Mouse (Mus musculus) urinary bladder, adult 2 months (tissue): Measurements from ENCODE around the gene Ppil4. TPM values are rescaled to one million over a fixed set of nuclear protein-coding genes. Genes with fewer than 3 reads are reported as not detected.

ENCODE experiments used
- DNase-seq: peaks from one replicate; pipeline ENCODE4 v3.0.0; 2022; ENCODE audit warnings: low spot score
- polyA plus RNA-seq: library from polyadenylated mRNA; depleted of rRNA; stranded (reverse); fragments of >200 nt; gene quantifications from 2 replicates; pipeline ENCODE4 v1.2.3, GENCODE M21; 2012; rRNA removed

Ppil4 gene
- polyA plus RNA-seq, 1 experiment = 14.8 TPM

DNA sequence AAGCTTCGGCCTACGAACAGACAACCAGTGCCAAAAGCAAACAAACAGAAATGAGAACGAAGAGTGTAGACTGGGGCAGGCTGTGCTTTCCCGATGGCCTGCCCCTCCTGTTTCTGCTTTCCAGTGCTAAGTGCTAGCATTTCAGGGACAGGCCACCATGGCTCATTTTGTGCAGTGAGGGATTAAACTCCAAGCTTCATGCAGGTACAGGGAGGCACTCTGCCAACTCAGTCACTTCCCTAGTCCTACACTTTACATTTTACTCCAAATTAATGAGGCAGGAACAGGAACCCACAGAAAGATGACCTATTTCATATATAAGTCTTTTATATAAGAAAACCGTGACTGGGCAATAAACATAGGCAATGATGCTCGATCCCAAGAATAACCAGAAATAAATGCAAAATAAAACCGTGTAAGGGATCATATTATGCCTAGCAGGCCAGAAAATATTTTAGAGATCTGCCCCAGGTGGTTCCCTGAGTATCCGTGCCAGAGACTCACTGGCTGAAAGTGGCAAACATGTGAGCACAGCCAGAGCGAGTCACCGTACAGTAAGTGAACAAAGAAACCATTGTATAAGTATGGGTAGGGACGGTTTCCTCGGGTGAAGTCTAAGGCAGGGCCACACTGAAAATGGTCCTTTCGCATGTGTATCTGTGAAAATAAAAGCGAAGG lies 68.7 kb downstream of the Ppil4 start:
- no peak for DNase-seq

DNA sequence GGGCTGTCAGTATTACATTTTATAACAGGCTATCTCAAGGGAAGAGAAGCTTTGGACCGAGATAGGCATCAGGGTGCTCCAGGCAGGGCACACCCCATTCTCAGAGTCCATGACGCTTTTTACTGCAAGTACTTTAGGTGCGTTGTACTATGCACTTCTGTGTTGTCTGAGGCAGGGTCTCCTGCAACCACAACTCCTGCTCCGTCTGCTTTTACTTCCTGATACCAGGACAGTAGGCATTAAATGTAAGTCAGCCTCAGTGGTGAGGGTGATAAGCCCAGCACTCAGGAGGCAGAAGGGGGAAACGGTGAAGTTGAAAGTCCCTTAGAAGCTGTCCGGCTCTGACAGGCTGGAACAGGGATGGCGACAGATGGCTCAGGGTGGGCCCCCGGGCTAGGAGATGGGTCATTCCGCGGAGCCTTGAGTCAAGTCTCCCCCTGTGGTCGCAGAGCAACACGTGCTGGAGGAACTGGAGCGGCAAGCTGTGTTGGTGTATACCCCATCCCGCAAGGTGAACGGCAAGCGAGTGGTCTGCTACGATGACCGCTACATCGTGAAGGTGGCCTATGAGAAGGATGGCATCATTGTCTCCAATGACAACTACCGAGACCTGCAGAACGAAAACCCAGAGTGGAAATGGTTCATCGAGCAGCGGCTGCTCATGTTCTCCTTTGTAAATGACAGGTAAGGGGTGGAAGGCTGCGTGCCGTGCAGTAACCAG lies 69.4 kb downstream of the Ppil4 start:
- DNase-seq = no peak

DNA sequence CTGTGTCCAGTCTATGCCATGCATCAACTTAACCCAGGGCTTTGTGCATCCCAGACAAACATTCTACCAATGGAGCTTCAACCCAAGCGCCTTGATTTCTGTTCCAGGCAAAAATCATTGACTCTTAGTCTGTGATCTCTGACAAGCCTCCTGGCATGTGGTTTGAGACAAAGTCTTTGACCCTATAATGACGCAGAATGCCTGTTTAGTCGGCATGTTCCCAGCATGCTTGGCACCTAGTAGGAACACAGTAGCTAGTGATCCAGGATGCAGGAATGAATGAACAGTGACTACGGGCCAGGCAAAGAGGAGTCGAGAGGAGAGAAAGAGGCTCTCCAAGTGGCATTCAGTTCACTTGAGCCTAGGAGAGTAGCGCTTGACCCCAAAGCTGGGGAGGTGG lies 70.7 kb downstream of the Ppil4 start:
- DNase-seq = no peak

DNA sequence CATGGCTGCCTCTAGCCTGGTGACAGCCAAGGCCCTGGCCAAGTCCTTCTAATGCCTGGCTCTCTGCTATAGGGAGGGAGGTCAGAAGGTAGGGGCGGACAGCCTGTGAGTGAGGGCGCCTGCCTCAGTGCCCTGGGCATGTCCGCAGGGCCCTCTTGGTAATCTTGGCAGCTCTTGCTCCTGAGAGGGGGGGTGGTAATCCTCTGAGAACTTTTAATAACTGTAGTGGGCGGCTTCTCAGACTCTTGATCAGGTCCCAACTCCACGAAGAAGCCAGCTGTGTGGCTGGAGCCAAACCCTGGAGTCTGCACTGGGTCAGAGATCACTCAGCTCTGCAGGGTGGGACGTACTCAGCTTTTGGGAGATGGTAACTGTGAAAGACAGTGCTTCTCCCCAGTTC lies 71.5 kb downstream of the Ppil4 start:
- no peak for DNase-seq

DNA sequence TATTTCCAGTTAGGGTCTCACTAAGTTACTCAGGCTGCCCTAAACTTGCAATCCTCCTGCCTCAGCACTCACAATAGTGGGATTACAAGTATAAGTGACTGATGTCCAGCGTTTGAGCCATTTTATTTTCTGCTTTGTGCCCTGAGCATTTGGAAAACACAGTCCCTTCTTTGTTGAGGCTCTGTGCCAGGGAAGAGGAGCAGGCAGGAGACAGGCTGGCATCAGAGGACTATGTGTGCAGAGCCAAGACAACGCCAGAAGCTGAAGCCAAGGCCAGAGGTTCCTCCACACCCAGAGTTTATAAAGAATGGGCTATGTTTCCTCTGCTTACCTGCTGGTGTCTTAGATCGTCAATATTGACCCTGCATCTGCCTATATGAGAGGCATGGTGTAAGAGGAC lies 72.1 kb downstream of the Ppil4 start:
- DNase-seq = no peak

DNA sequence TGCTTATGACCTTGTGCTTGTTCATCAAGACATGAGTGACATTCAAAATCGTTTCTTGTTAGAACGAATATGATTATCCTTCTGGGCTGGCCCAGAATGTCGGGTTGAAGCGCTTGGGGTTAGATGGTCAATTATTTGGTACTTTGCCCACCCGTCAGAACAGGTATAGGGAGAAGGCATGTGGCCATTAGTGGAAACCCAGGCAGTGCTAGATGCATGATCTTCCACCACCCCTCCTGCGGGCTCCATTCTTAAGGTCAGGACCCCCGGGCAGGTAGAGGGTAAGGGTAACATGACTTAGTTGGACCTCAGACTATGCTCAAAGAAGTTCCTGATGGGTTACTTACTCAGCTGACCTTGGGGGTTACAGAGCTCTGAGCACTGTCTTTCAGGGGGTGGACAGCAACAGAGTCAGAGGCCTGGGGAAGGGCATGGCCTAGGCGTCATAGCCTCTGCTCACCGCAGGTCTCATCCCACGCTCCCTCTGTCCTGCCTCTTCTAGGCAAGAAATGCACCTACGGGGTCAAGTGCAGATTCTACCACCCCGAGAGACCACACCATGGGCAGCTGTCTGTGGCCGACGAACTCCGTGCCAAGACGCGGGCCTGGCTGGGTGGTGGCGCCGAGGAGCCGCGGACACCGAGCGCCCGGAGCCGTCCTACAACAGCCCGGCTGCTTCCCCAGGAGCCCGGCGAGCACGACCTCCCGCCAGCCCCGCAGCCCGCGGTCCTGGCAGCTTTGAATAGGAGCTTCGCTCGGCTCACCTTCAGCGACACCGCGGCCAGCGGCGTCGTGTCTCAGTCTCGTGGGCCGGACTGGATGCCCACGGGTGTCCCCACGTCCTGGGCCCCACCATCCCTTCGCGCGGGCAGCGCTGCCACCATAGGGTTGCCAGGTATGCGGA lies 74.3 kb downstream of the Ppil4 start:
- DNase-seq = no peak

DNA sequence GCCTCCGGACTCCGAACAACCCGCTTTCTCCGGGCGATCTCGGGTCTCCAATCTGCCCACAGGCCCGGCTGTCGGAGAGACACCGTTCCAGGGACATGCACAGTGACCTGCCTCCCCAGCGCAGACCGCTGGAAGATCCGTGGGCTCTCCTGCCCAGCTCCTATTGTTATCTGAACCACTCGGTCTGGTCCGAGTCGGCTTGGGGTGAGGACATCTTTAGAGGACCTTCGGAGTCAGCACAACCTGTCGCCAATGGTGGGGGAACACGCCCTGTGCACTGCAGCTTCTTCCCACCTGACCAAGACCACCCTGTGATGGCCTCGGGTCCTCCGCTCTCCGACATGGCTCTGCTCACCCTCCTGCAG lies 75.0 kb downstream of the Ppil4 start:
- no peak for DNase-seq

DNA sequence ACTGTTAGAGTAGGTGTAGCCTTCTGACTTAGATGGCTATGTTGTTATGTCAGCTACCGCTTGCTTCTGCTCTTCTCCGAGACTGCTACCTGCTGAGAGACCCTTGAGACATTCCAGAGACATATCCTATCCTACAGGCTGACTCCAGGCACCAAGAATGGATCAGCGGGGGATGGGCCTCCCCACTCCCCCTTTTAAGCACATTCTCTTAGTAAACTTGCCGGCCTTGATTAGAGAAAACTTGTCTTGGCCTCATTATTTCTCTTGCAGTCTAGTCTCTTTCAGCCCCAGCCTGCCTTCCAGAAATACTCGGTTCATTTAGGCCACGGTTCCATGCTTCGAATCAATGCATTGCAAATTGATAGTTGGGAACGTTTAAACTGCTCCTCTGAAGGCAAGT lies 77.1 kb downstream of the Ppil4 start:
- DNase-seq = no peak

DNA sequence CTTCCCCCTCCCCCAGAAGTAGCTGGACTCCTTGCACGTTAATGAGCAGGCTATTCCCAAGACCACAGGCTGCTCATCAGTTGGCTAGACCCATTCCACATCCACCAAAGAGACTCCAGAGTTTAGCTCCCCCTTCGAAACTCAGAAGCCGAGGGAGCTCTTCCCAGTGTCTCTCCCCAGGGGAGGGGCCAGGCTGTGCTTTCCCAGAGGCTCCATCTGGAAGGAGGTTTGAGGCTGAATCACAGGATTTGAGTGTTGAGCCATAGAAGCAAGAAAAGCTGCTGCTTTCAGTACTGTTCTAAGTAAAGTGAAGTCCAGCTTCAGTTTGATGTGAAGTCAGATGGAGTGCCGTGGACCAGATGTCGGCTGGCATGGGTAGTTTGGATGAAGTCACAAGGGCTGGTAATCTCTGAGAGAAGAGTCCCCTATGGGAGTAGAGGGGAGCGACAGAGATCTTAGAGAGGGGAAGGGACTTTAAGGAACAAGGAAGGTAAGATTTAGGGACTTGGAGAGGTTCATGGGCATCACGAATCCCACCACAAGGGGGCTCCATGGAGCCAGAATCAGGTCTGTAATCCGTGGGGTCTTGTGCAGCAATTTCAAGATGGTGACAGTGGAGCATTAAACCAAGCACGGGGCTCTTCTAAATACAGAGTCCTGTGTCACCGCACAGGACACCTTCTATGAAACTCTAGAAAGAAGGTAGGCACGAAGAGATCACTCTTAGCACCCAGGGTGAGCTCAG lies 78.1 kb downstream of the Ppil4 start:
- no peak for DNase-seq

DNA sequence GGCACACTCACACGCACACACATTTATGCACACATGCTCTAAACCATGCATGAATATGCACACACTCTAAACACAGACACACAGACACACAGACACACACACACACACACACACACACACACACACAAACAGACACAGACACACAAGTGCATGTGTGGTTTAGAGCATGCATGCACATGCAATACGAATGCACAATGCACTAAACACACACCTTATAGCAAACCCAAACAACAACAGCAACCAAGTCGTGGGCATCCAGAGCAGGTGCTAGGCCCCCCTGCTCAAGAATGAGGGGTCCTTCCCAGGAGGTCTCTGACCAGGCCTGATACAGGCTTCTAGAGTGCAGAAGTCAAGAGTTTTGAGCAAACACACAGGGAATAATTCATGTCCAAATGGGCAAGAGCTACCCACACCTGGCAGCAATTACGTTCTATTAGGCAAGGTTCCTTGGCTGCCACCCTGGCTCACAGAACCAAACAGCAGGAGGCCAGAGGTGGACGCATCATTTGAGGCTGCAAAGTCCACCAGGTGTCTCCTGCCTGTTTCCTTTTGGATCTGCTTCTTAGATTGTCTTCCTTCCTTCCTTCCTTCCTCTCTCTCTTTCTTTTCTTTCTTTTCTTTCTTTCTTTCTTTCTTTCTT lies 78.8 kb downstream of the Ppil4 start:
- no peak for DNase-seq

Other genes starting within 250 kb of the Ppil4 start
- 2.7 and 3.2 TPM in 2 replicates for gene Lrp11, start 203.1 kb upstream of the Ppil4 start, polyA plus RNA-seq
- 10.2 and 12.4 TPM in 2 replicates for gene Nup43, start 125.4 kb upstream of the Ppil4 start, polyA plus RNA-seq
- 61.0 and 67.5 TPM in 2 replicates for gene Pcmt1, start 111.8 kb upstream of the Ppil4 start, polyA plus RNA-seq
- 17.4 and 17.6 TPM in 2 replicates for gene Lats1, start 111.7 kb upstream of the Ppil4 start, polyA plus RNA-seq
- 16.2 and 19.4 TPM in 2 replicates for gene Katna1, start 66.9 kb upstream of the Ppil4 start, polyA plus RNA-seq
- 81.8 and 82.6 TPM in 2 replicates for gene Ginm1, start 67 bp upstream of the Ppil4 start, polyA plus RNA-seq
- gene Zc3h12d, start 39.6 kb downstream of the Ppil4 start, polyA plus RNA-seq = 0.28 and 0.44 TPM in 2 replicates
- 35.7 and 49.9 TPM in 2 replicates for gene Tab2, start 163.3 kb downstream of the Ppil4 start, polyA plus RNA-seq